Mouse (Mus musculus) lung, embryonic 15.5 days (tissue): ENCODE measurements around the gene G430095P16Rik. TPM values are rescaled to one million over a fixed set of nuclear protein-coding genes. Genes with fewer than 3 reads are reported as not detected.

Experiments
- ATAC-seq: fragments of 200-750 bp; cut with Nextera tagmentation; 2 replicates; pipeline ENCODE4 v1.8.0; 2017; ENCODE audit warnings: moderate number of reproducible peaks, borderline replicate concordance; ENCODE audit not compliant: low FRiP score, low TSS enrichment; ENCODE audit errors: extremely low read depth
- H3K27ac ChIP-seq: fragments of 300-500 bp; sonication (generic); 2 replicates; pipeline ENCODE4 v1.5.1; 2015; ENCODE audit warnings: moderate library complexity, mild to moderate bottlenecking, inconsistent platforms
- H3K27me3 ChIP-seq: fragments of 300-500 bp; sonication (generic); 2 replicates; pipeline ENCODE4 v1.6.1; 2015; ENCODE audit warnings: inconsistent platforms
- H3K36me3 ChIP-seq: fragments of 300-500 bp; sonication (generic); 2 replicates; pipeline ENCODE4 v1.6.1; 2015; ENCODE audit warnings: inconsistent platforms
- H3K4me1 ChIP-seq: fragments of 300-500 bp; sonication (generic); 2 replicates; pipeline ENCODE4 v1.6.1; 2015; ENCODE audit warnings: inconsistent platforms
- H3K4me2 ChIP-seq: fragments of 300-500 bp; sonication (generic); 2 replicates; pipeline ENCODE4 v1.6.1; 2015; ENCODE audit warnings: inconsistent platforms, mild to moderate bottlenecking, moderate library complexity
- H3K4me3 ChIP-seq: fragments of 300-500 bp; sonication (generic); 2 replicates; pipeline ENCODE4 v1.5.1; 2015; ENCODE audit warnings: mild to moderate bottlenecking, inconsistent platforms
- H3K9ac ChIP-seq: fragments of 300-500 bp; sonication (generic); 2 replicates; pipeline ENCODE4 v1.6.1; 2015; ENCODE audit warnings: inconsistent platforms
- H3K9me3 ChIP-seq: fragments of 300-500 bp; sonication (generic); 2 replicates; pipeline ENCODE4 v1.6.1; 2016; ENCODE audit warnings: inconsistent platforms
- WGBS: fragments of 180-500 bp; shearing (Covaris S2); methylation state at CpG from one replicate; pipeline ENCODE4 v1.1.7; 2015; 5-methylcytosine and 5-hydroxymethylcytosine counted together
- polyA plus RNA-seq: library from polyadenylated mRNA; unstranded; fragments of >200 nt; fragmentation: Nextera tagmentation; extraction: Ambion mirVana; gene quantifications from 2 replicates; pipeline ENCODE4 v1.2.1, GENCODE M21; 2015

Gene G430095P16Rik
- polyA plus RNA-seq, 1 experiment from 2014 or later, result 3.4 TPM

- no peak for ATAC-seq
- H3K36me3 ChIP-seq, result peaks cover 8% of the 10 kb centered on the region; the same call in 1 of the 2 replicates
- H3K27me3 ChIP-seq, result peaks cover 33% of the 10 kb centered on the region
- H3K4me3 ChIP-seq, result peak overlapping the region; percentile 8; the same call in 1 of the 2 replicates
- peak overlapping the region; percentile 41 for H3K27ac ChIP-seq
- H3K9me3 ChIP-seq, result no peaks in the 10 kb centered on the region
- H3K9ac ChIP-seq, result 0 out of 2 replicates have a peak overlapping the region, but pooled peaks have one; percentile 13
- peak overlapping the region; percentile 58 for H3K4me2 ChIP-seq
- H3K4me1 ChIP-seq, result peaks cover 70% of the 10 kb centered on the region
- 12% methylated on average over 16 of the region's 16 CpGs for WGBS
Observed at GRCm38 (mm10) chr8:84704356-84704755, 18.5 kb upstream of the G430095P16Rik start.

GRCm38 (mm10) chr8:84704867-84705831 lies 17.7 kb upstream of the G430095P16Rik start:
- peak overlapping the region; percentile 58 for H3K4me2 ChIP-seq
- H3K36me3 ChIP-seq, result peaks cover 8% of the 10 kb centered on the region; the same call in 1 of the 2 replicates
- peaks cover 33% of the 10 kb centered on the region for H3K27me3 ChIP-seq
- peaks cover 70% of the 10 kb centered on the region for H3K4me1 ChIP-seq
- peak overlapping the region; percentile 36 for H3K4me3 ChIP-seq
- WGBS, result 12% methylated on average over 61 of the region's 61 CpGs
- H3K27ac ChIP-seq, result peak overlapping the region; percentile 41
- peak overlapping the region; percentile 40 for H3K9ac ChIP-seq
- no peak for ATAC-seq
- H3K9me3 ChIP-seq, result no peaks in the 10 kb centered on the region

- H3K36me3 ChIP-seq, result peaks cover 8% of the 10 kb centered on the region; the same call in 1 of the 2 replicates
- ATAC-seq, result no peak
- H3K27ac ChIP-seq, result no peak overlapping the region; the same call in 1 of the 2 replicates
- peaks cover 70% of the 10 kb centered on the region for H3K4me1 ChIP-seq
- peak overlapping the region; percentile 40 for H3K9ac ChIP-seq
- WGBS, result 19% methylated on average over 12 of the region's 12 CpGs
- H3K27me3 ChIP-seq, result peaks cover 33% of the 10 kb centered on the region
- peak overlapping the region; percentile 36 for H3K4me3 ChIP-seq
- H3K4me2 ChIP-seq, result peak overlapping the region; percentile 58
- H3K9me3 ChIP-seq, result no peaks in the 10 kb centered on the region
Observed at GRCm38 (mm10) chr8:84705960-84706359, 16.8 kb upstream of the G430095P16Rik start.

- Histone ChIP-seq H3K4me2 (peak overlapping the region; percentile 52), H3K4me1 (peaks cover 70% of the 10 kb centered on the region), H3K27ac (peak overlapping the region; percentile 87), H3K27me3 (peaks cover 33% of the 10 kb centered on the region), H3K9ac (peak overlapping the region; percentile 38), H3K36me3 (peaks cover 8% of the 10 kb centered on the region; the same call in 1 of the 2 replicates), H3K4me3 (peak overlapping the region; percentile 31), H3K9me3 (no peaks in the 10 kb centered on the region)
- WGBS, result 22% methylated on average over 44 of the region's 45 CpGs
- ATAC-seq, result no peak
Observed at GRCm38 (mm10) chr8:84706610-84707266, 16.1 kb upstream of the G430095P16Rik start.

GRCm38 (mm10) chr8:84707267-84707883 lies 15.4 kb upstream of the G430095P16Rik start:
- 19% methylated on average over 22 of the region's 22 CpGs for WGBS
- Histone ChIP-seq H3K27me3 (peaks cover 32% of the 10 kb centered on the region), H3K4me2 (peak overlapping the region; percentile 52), H3K36me3 (peaks cover 8% of the 10 kb centered on the region; the same call in 1 of the 2 replicates), H3K4me1 (peaks cover 74% of the 10 kb centered on the region), H3K4me3 (peak overlapping the region; percentile 31), H3K9ac (peak overlapping the region; percentile 38), H3K9me3 (no peaks in the 10 kb centered on the region), H3K27ac (peak overlapping the region; percentile 87)
- ATAC-seq, result peak; percentile 19; the same call in 1 of the 2 replicates

- no peak for ATAC-seq
- peak overlapping the region; percentile 87 for H3K27ac ChIP-seq
- 39% methylated on average over 15 of the region's 15 CpGs for WGBS
- H3K9ac ChIP-seq, result no peak overlapping the region; the same call in 1 of the 2 replicates
- H3K4me3 ChIP-seq, result peak overlapping the region; percentile 31; the same call in 1 of the 2 replicates
- H3K4me2 ChIP-seq, result peak overlapping the region; percentile 52
- no peaks in the 10 kb centered on the region for H3K9me3 ChIP-seq
- peaks cover 25% of the 10 kb centered on the region for H3K27me3 ChIP-seq
- H3K4me1 ChIP-seq, result peaks cover 79% of the 10 kb centered on the region
- peaks cover 8% of the 10 kb centered on the region; the same call in 1 of the 2 replicates for H3K36me3 ChIP-seq
Observed at GRCm38 (mm10) chr8:84708071-84708541, 14.7 kb upstream of the G430095P16Rik start.

- H3K27me3 ChIP-seq, result peaks cover 20% of the 10 kb centered on the region
- H3K27ac ChIP-seq, result peak overlapping the region; percentile 13; the same call in 1 of the 2 replicates
- peaks cover 11% of the 10 kb centered on the region; the same call in 1 of the 2 replicates for H3K36me3 ChIP-seq
- no peaks in the 10 kb centered on the region for H3K9me3 ChIP-seq
- no peak overlapping the region for H3K4me3 ChIP-seq
- 19% methylated on average over 12 of the region's 12 CpGs for WGBS
- peaks cover 84% of the 10 kb centered on the region for H3K4me1 ChIP-seq
- H3K4me2 ChIP-seq, result peak overlapping the region; percentile 27; the same call in 1 of the 2 replicates
- H3K9ac ChIP-seq, result no peak overlapping the region
- ATAC-seq, result peak; percentile 21
Observed at GRCm38 (mm10) chr8:84708774-84709475, 13.9 kb upstream of the G430095P16Rik start.

GRCm38 (mm10) chr8:84709931-84710330 lies 12.9 kb upstream of the G430095P16Rik start:
- Histone ChIP-seq H3K9ac (no peak overlapping the region), H3K27me3 (peaks cover 18% of the 10 kb centered on the region), H3K36me3 (peaks cover 11% of the 10 kb centered on the region; the same call in 1 of the 2 replicates), H3K9me3 (no peaks in the 10 kb centered on the region), H3K27ac (0 out of 2 replicates have a peak overlapping the region, but pooled peaks have one; percentile 27), H3K4me3 (no peak overlapping the region), H3K4me2 (no peak overlapping the region), H3K4me1 (peaks cover 86% of the 10 kb centered on the region)
- 96% methylated on average over 1 of the region's 1 CpGs for WGBS
- ATAC-seq, result no peak

GRCm38 (mm10) chr8:84711312-84711711 lies 11.5 kb upstream of the G430095P16Rik start:
- peak overlapping the region; percentile 98 for H3K27ac ChIP-seq
- H3K27me3 ChIP-seq, result peaks cover 18% of the 10 kb centered on the region
- peak overlapping the region; percentile 21; the same call in 1 of the 2 replicates for H3K9ac ChIP-seq
- no peak for ATAC-seq
- peaks cover 87% of the 10 kb centered on the region for H3K4me1 ChIP-seq
- WGBS, result 51% methylated on average over 3 of the region's 3 CpGs
- peak overlapping the region; percentile 7; the same call in 1 of the 2 replicates for H3K4me2 ChIP-seq
- H3K9me3 ChIP-seq, result no peaks in the 10 kb centered on the region
- H3K36me3 ChIP-seq, result peaks cover 15% of the 10 kb centered on the region; the same call in 1 of the 2 replicates
- no peak overlapping the region for H3K4me3 ChIP-seq

- H3K27ac ChIP-seq, result peak overlapping the region; percentile 98
- peak overlapping the region; percentile 44 for H3K4me2 ChIP-seq
- H3K27me3 ChIP-seq, result peaks cover 10% of the 10 kb centered on the region; the same call in 1 of the 2 replicates
- no peaks in the 10 kb centered on the region for H3K9me3 ChIP-seq
- peaks cover 79% of the 10 kb centered on the region for H3K4me1 ChIP-seq
- H3K36me3 ChIP-seq, result peaks cover 18% of the 10 kb centered on the region
- H3K9ac ChIP-seq, result peak overlapping the region; percentile 24
- ATAC-seq, result peak; percentile 92
- H3K4me3 ChIP-seq, result 0 out of 2 replicates have a peak overlapping the region, but pooled peaks have one; percentile 10
- 13% methylated on average over 11 of the region's 11 CpGs for WGBS
Observed at GRCm38 (mm10) chr8:84711933-84712758, 10.7 kb upstream of the G430095P16Rik start.
